In the genomic region with DNA sequence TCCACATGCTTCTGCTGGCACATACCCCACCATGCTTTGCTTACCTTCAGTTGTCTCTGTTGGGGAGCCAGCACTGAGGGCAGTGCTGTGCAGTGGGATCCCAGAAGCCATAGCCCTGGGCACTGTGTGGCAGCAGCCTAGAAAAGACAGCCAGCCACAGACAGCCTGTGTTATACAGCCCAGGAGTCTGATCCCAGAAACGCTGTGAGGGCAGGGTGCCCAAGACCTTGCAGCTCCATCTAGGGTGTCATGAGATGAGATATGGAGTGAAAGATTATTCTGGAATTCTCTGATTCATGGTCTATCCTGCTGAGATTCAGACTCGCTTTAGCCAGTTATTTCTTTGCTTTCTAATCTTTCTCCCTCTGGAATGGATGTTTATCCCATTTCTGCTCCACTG, we compare ENCODE assay signal across 20 mouse cellular contexts. TPM values are rescaled to one million over a fixed set of nuclear protein-coding genes. Genes with fewer than 3 reads are reported as not detected.
DNase-seq lines count a peak whose midpoint lies in the region; ATAC-seq lines count a peak whose summit lies in the region.
"Had no signal": no experiment of that assay in that cellular context is flagged by ENCODE, and none has a peak within 500 bp of the region (broad histone marks: within the 10 kb centered on the region; RNA-seq: fewer than 3 reads in every experiment).

No protein-coding gene starts in this region.

- no peaks in the 10 kb centered on the region for H3K9me3 ChIP-seq in neural tube, embryonic 15.5 days (replicated peaks)
- H3K9me3 ChIP-seq in hindbrain, embryonic 12.5 days (replicated peaks), result no peaks in the 10 kb centered on the region
- H3K9me3 ChIP-seq: embryonic facial prominence, embryonic 13.5 days; forebrain, embryonic 13.5 days; heart, embryonic 10.5 days; hindbrain, embryonic 13.5 days had no signal

- 83% methylated on average over 2 of the region's 2 CpGs for WGBS in neural tube, embryonic 15.5 days
- WGBS in hindbrain, embryonic 12.5 days, result 77% methylated on average over 2 of the region's 2 CpGs

- H3K36me3 ChIP-seq in neural tube, embryonic 15.5 days, result no peaks in the 10 kb centered on the region
- H3K36me3 ChIP-seq in hindbrain, embryonic 12.5 days, result no peaks in the 10 kb centered on the region
- H3K36me3 ChIP-seq: embryonic facial prominence, embryonic 13.5 days; heart, embryonic 10.5 days; hindbrain, embryonic 13.5 days had no signal

- no peak overlapping the region for H3K9ac ChIP-seq in neural tube, embryonic 15.5 days (replicated peaks)
- H3K9ac ChIP-seq in hindbrain, embryonic 12.5 days, result no peak overlapping the region
- H3K9ac ChIP-seq: embryonic facial prominence, embryonic 13.5 days; forebrain, embryonic 13.5 days; hindbrain, embryonic 13.5 days had no signal

- peak; percentile 14; the same call in 1 of the 2 replicates for ATAC-seq in neural tube, embryonic 15.5 days (ENCODE audit: low FRiP score)
- ATAC-seq in hindbrain, embryonic 12.5 days (ENCODE audit: low FRiP score), result no peak
- ATAC-seq: forebrain, embryonic 13.5 days; hindbrain, postnatal 0 days had no signal

- no peaks in the 10 kb centered on the region for H3K4me1 ChIP-seq in neural tube, embryonic 15.5 days
- no peaks in the 10 kb centered on the region for H3K4me1 ChIP-seq in hindbrain, embryonic 12.5 days
- H3K4me1 ChIP-seq: embryonic facial prominence, embryonic 13.5 days; forebrain, embryonic 13.5 days; heart, embryonic 10.5 days; hindbrain, embryonic 13.5 days had no signal

- no peak overlapping the region for H3K4me2 ChIP-seq in neural tube, embryonic 15.5 days
- no peak overlapping the region for H3K4me2 ChIP-seq in hindbrain, embryonic 12.5 days (replicated peaks)
- H3K4me2 ChIP-seq: embryonic facial prominence, embryonic 13.5 days; forebrain, embryonic 13.5 days; hindbrain, embryonic 13.5 days had no signal

- H3K27me3 ChIP-seq in neural tube, embryonic 15.5 days (replicated peaks), result no peaks in the 10 kb centered on the region
- H3K27me3 ChIP-seq in hindbrain, embryonic 12.5 days, result no peaks in the 10 kb centered on the region
- H3K27me3 ChIP-seq: embryonic facial prominence, embryonic 13.5 days; forebrain, embryonic 13.5 days; hindbrain, embryonic 13.5 days had no signal

- DNase-seq in cerebellum, postnatal 10 days, result peak; percentile 10 to 17
- DNase-seq in cerebellum, adult 8-10 months, result no peak
- no peak for DNase-seq in neural tube, embryonic 10.5 days (ENCODE audit: extremely low spot score, low spot score)
- DNase-seq in adrenal gland, postnatal 14 days, result peak; percentile 68
- peak; percentile 57 to 66 for DNase-seq in adrenal gland, postnatal 36 days
- DNase-seq: cerebellum, adult 11 months; cerebellum, adult 9-10 months; cerebellum, postnatal 36 days; gastrocnemius, postnatal 36 days; heart, adult 18-20 months; heart, postnatal 10 days; heart, postnatal 4 days; kidney, adult 11 months had no signal

- no peak overlapping the region for H3K4me3 ChIP-seq in neural tube, embryonic 15.5 days (replicated peaks)
- H3K4me3 ChIP-seq in hindbrain, embryonic 12.5 days, result no peak overlapping the region
- H3K4me3 ChIP-seq: embryonic facial prominence, embryonic 13.5 days; forebrain, embryonic 13.5 days; heart, embryonic 10.5 days; hindbrain, embryonic 13.5 days had no signal

- H3K27ac ChIP-seq in neural tube, embryonic 15.5 days (replicated peaks), result no peak overlapping the region
- no peak overlapping the region for H3K27ac ChIP-seq in hindbrain, embryonic 12.5 days
- H3K27ac ChIP-seq: embryonic facial prominence, embryonic 13.5 days; forebrain, embryonic 13.5 days; heart, embryonic 10.5 days; hindbrain, embryonic 13.5 days; hindbrain, postnatal 0 days had no signal

RNA-seq across cellular contexts. Expression of a gene that starts 51.4 kb away (rescaled TPM):
- polyA plus RNA-seq in neural tube, embryonic 15.5 days (2015; fragmentation: Nextera tagmentation; extraction: Ambion mirVana), result 7.2 and 9.7 TPM in 2 replicates
- total RNA-seq in adrenal gland, postnatal 14 days (2021), result 3.7 and 4.3 TPM in 2 replicates
- 1 to 10 TPM; 2.5 to 2.8 TPM for total RNA-seq in adrenal gland, postnatal 36 days (2021)
- 7.6 and 8.3 TPM in 2 replicates for polyA plus RNA-seq in hindbrain, embryonic 12.5 days (2016; fragmentation: Nextera tagmentation; extraction: Ambion mirVana)

Comparison
In these comparisons a context has a peak if more than half of its experiments do, and no peak if none do; other contexts are left out.
1. DNase-seq: peak in cerebellum, postnatal 10 days (2 of 2), adrenal gland, postnatal 14 days (single experiment) and adrenal gland, postnatal 36 days (2 of 2); none in cerebellum, adult 8-10 months (single experiment) and neural tube, embryonic 10.5 days (single experiment).